Mouse (Mus musculus) liver, adult 2 months (tissue): ENCODE measurements around the gene Tead2. TPM values are rescaled to one million over a fixed set of nuclear protein-coding genes. Genes with fewer than 3 reads are reported as not detected.

ENCODE experiments used
- DNase-seq: peaks from one replicate; pipeline ENCODE4 v3.0.0-alpha.2; 2011; ENCODE audit warnings: low read depth, low spot score; ENCODE audit errors: extremely low read depth
- H3K27ac ChIP-seq: fragments of 200-500 bp; replicated peaks from 2 replicates; pipeline ENCODE4 v1.5.1; 2012; ENCODE audit warnings: low read depth, mild to moderate bottlenecking, control low read depth, inconsistent platforms, low read length; ENCODE audit not compliant: insufficient read depth
- H3K27me3 ChIP-seq: fragments of 200-500 bp; 2 replicates; pipeline ENCODE4 v1.6.1; 2012; ENCODE audit warnings: mild to moderate bottlenecking, moderate library complexity, low read length, inconsistent platforms; ENCODE audit not compliant: control insufficient read depth, insufficient read depth
- H3K36me3 ChIP-seq: fragments of 200-500 bp; 2 replicates; pipeline ENCODE4 v1.6.1; 2012; ENCODE audit warnings: low read length, inconsistent platforms; ENCODE audit not compliant: control insufficient read depth, insufficient read depth
- H3K4me1 ChIP-seq: fragments of 200-500 bp; 2 replicates; pipeline ENCODE4 v1.6.1; 2011; ENCODE audit warnings: low read length; ENCODE audit not compliant: control insufficient read depth, insufficient read depth
- H3K4me3 ChIP-seq: fragments of 200-500 bp; 2 replicates; pipeline ENCODE4 v1.5.1; 2011; ENCODE audit warnings: low read depth, mild to moderate bottlenecking, control low read depth, low read length, moderate library complexity; ENCODE audit not compliant: insufficient read depth
- H3K79me2 ChIP-seq: fragments of 200-500 bp; 2 replicates; pipeline ENCODE4 v1.6.1; 2012; ENCODE audit warnings: inconsistent platforms, mild to moderate bottlenecking, low read length, moderate library complexity; ENCODE audit not compliant: control insufficient read depth, insufficient read depth
- H3K9ac ChIP-seq: fragments of 200-500 bp; 2 replicates; pipeline ENCODE4 v1.6.1; 2012; ENCODE audit warnings: low read depth, mild to moderate bottlenecking, control low read depth, inconsistent platforms, low read length
- CTCF ChIP-seq: fragments of 200-500 bp; IDR thresholded peaks from 2 replicates; pipeline ENCODE4 v1.5.1; 2011; ENCODE audit warnings: low read depth, low read length, control low read depth
- POLR2A ChIP-seq: fragments of 200-500 bp; IDR thresholded peaks from 2 replicates; pipeline ENCODE4 v1.6.1; 2011; ENCODE audit warnings: low read length, control low read depth; ENCODE audit not compliant: insufficient read depth; ENCODE audit errors: extremely low read depth
- WGBS: fragments of 180-500 bp; shearing (Covaris S2); methylation state at CpG from one replicate; pipeline ENCODE4 v1.1.7; 2018; 5-methylcytosine and 5-hydroxymethylcytosine counted together
- polyA plus RNA-seq: library from polyadenylated mRNA; depleted of rRNA; stranded (reverse); fragments of >200 nt; gene quantifications from 2 replicates; pipeline ENCODE4 v1.2.3, GENCODE M21; 2012
- total RNA-seq: library from RNA; depleted of rRNA; stranded (reverse); fragments of >200 nt; gene quantifications from 2 replicates; pipeline ENCODE4 v1.2.3, GENCODE M21; 2014

Gene Tead2
- total and polyA plus RNA-seq, 2 experiments: 1.5 to 2.9 TPM

- TF ChIP-seq POLR2A (no peak), CTCF (no peak)
- WGBS: 68% methylated on average over 17 of the region's 17 CpGs
- peaks cover 4% of the 10 kb centered on the region; the same call in 1 of the 2 replicates for H3K27me3 ChIP-seq
- no peaks in the 10 kb centered on the region for H3K36me3 ChIP-seq
- no peak overlapping the region for H3K4me3 ChIP-seq
- no peak overlapping the region for H3K9ac ChIP-seq
- H3K79me2 ChIP-seq: no peaks in the 10 kb centered on the region
- DNase-seq: no peak
- peaks cover 4% of the 10 kb centered on the region; the same call in 1 of the 2 replicates for H3K4me1 ChIP-seq
- H3K27ac ChIP-seq: no peak overlapping the region
Observed at GRCm38 (mm10) chr7:45235656-45236180, 20.2 kb downstream of the Tead2 start.

GRCm38 (mm10) chr7:45237747-45238699 lies 22.5 kb downstream of the Tead2 start:
- Histone ChIP-seq H3K4me1 (peaks cover 4% of the 10 kb centered on the region; the same call in 1 of the 2 replicates), H3K79me2 (no peaks in the 10 kb centered on the region), H3K36me3 (no peaks in the 10 kb centered on the region), H3K27me3 (peaks cover 4% of the 10 kb centered on the region; the same call in 1 of the 2 replicates), H3K4me3 (no peak overlapping the region; the same call in 1 of the 2 replicates), H3K27ac (0 out of 2 replicates have a peak overlapping the region, but pooled peaks have one; percentile 12), H3K9ac (0 out of 2 replicates have a peak overlapping the region, but pooled peaks have one; percentile 43)
- TF ChIP-seq POLR2A: no peak
- TF ChIP-seq CTCF: no peak
- 76% methylated on average over 17 of the region's 17 CpGs for WGBS
- DNase-seq: peak; percentile 23

- no peak within 1 kb of the TSS; the same call in none of the 2 replicates for H3K4me3 ChIP-seq
- H3K4me1 ChIP-seq: peaks cover 4% of the 10 kb centered on the region; the same call in 1 of the 2 replicates
- DNase-seq: no peak
- peaks cover 4% of the 10 kb centered on the region; the same call in 1 of the 2 replicates for H3K27me3 ChIP-seq
- 44% methylated on average over 20 of the region's 20 CpGs for whole genome bisulfite sequencing
- TF ChIP-seq POLR2A (no peak), CTCF (no peak)
- 0 out of 2 replicates have a peak within 1 kb of the TSS, but pooled peaks have one; percentile 12 for H3K27ac ChIP-seq
- no peaks in the 10 kb centered on the region for H3K79me2 ChIP-seq
- H3K36me3 ChIP-seq: no peaks in the 10 kb centered on the region
- H3K9ac ChIP-seq: 0 out of 2 replicates have a peak within 1 kb of the TSS, but pooled peaks have one; percentile 43
Observed at GRCm38 (mm10) chr7:45238723-45239496, 23.4 kb downstream of the Tead2 start, which contains the start of gene Cd37. Cd37 (minus strand) TSS chr7:45239115.

GRCm38 (mm10) chr7:45240109-45240508 lies 24.6 kb downstream of the Tead2 start:
- Histone ChIP-seq H3K4me3 (no peak overlapping the region), H3K9ac (no peak overlapping the region), H3K79me2 (no peaks in the 10 kb centered on the region), H3K4me1 (no peaks in the 10 kb centered on the region), H3K27ac (no peak overlapping the region), H3K27me3 (no peaks in the 10 kb centered on the region), H3K36me3 (no peaks in the 10 kb centered on the region)
- 96% methylated on average over 7 of the region's 7 CpGs for WGBS
- no peak for DNase-seq
- no peak for TF ChIP-seq CTCF
- no peak for TF ChIP-seq POLR2A

- H3K9ac ChIP-seq: no peak within 1 kb of the TSS
- no peak within 1 kb of the TSS; the same call in 1 of the 2 replicates for H3K4me3 ChIP-seq
Observed at GRCm38 (mm10) chr7:45240633-45241388, 25.3 kb downstream of the Tead2 start, which contains the start of gene Slc6a16. Slc6a16 (plus strand) TSS chr7:45241085.

More at GRCm38 (mm10) chr7:45240633-45241388, 25.3 kb downstream of the Tead2 start, which contains the start of gene Slc6a16:
- no peaks in the 10 kb centered on the region for H3K27me3 ChIP-seq
- H3K79me2 ChIP-seq: no peaks in the 10 kb centered on the region
- H3K4me1 ChIP-seq: no peaks in the 10 kb centered on the region
- no peak for TF ChIP-seq POLR2A
- no peak for TF ChIP-seq CTCF
- no peaks in the 10 kb centered on the region for H3K36me3 ChIP-seq
- WGBS: 38% methylated on average over 53 of the region's 53 CpGs
- DNase-seq: no peak
- H3K27ac ChIP-seq: no peak within 1 kb of the TSS
